ENCODE assay signal across 23 mouse cellular contexts in genomic region chr7:68279481-68279880, GRCm38 (mm10). TPM values are rescaled to one million over a fixed set of nuclear protein-coding genes. Genes with fewer than 3 reads are reported as not detected.
DNase-seq lines count a peak whose midpoint lies in the region; ATAC-seq and TF ChIP-seq lines count a peak whose summit lies in the region.
"Had no signal": no experiment of that assay in that cellular context is flagged by ENCODE, and none has a peak within 500 bp of the region (broad histone marks: within the 10 kb centered on the region; RNA-seq: fewer than 3 reads in every experiment).

No protein-coding gene starts in this region.

- peaks cover 4% of the 10 kb centered on the region; the same call in 1 of the 2 replicates for H3K27me3 ChIP-seq in heart, postnatal 0 days (ENCODE audit: control insufficient read depth, insufficient read depth, low read length)
- peaks cover 28% of the 10 kb centered on the region for H3K27me3 ChIP-seq in heart, embryonic 12.5 days (replicated peaks)
- no peaks in the 10 kb centered on the region for H3K27me3 ChIP-seq in thymus, adult 2 months (ENCODE audit: control insufficient read depth, insufficient read depth, low read length)
- H3K27me3 ChIP-seq in hindbrain, postnatal 0 days (ENCODE audit: insufficient read depth, low read length), result no peaks in the 10 kb centered on the region
- H3K27me3 ChIP-seq: embryonic facial prominence, embryonic 15.5 days had no signal

- peak overlapping the region; percentile 28; the same call in 1 of the 2 replicates for H3K4me2 ChIP-seq in heart, postnatal 0 days (ENCODE audit: low read depth, low read length)
- H3K4me2 ChIP-seq in heart, embryonic 12.5 days, result no peak overlapping the region
- no peak overlapping the region for H3K4me2 ChIP-seq in hindbrain, postnatal 0 days (ENCODE audit: low read depth, low read length)
- H3K4me2 ChIP-seq: embryonic facial prominence, embryonic 15.5 days; heart, embryonic 13.5 days; hindbrain, embryonic 12.5 days; intestine, embryonic 15.5 days had no signal

- no peak for TF ChIP-seq EP300 in heart, postnatal 0 days (IDR thresholded peaks at IDR 0.05; ENCODE audit: low read depth)

- H3K4me3 ChIP-seq in heart, postnatal 0 days (ENCODE audit: low read depth, low read length), result no peak overlapping the region
- H3K4me3 ChIP-seq in heart, embryonic 12.5 days, result no peak overlapping the region
- H3K4me3 ChIP-seq in thymus, adult 2 months (ENCODE audit: control insufficient read depth, insufficient read depth, low read length), result peak overlapping the region; percentile 23
- no peak overlapping the region for H3K4me3 ChIP-seq in hindbrain, postnatal 0 days (ENCODE audit: low read length)
- H3K4me3 ChIP-seq: embryonic facial prominence, embryonic 15.5 days; erythroblast, embryonic 14.5 days; forebrain, embryonic 10.5 days; gastrocnemius, adult 2 months; heart, embryonic 13.5 days; hindbrain, embryonic 12.5 days; intestine, embryonic 15.5 days had no signal

- TF ChIP-seq POLR2A in thymus, adult 2 months (IDR thresholded peaks at IDR 0.05; ENCODE audit: control insufficient read depth, extremely low read depth, insufficient read depth, low read length, poor library complexity), result no peak

- TF ChIP-seq CTCF in heart, postnatal 0 days (IDR thresholded peaks at IDR 0.05; ENCODE audit: low read depth), result no peak
- TF ChIP-seq CTCF in thymus, adult 2 months (IDR thresholded peaks at IDR 0.05; ENCODE audit: borderline replicate concordance, control insufficient read depth, extremely low read depth, insufficient read depth, low read length, poor library complexity), result no peak
- TF ChIP-seq CTCF in hindbrain, postnatal 0 days (IDR thresholded peaks at IDR 0.05; ENCODE audit: low read depth), result no peak

- WGBS in heart, postnatal 0 days, result 79% methylated on average over 7 of the region's 7 CpGs
- WGBS in heart, embryonic 12.5 days, result 86% methylated on average over 7 of the region's 7 CpGs
- 14% methylated on average over 7 of the region's 7 CpGs for WGBS in thymus, adult 2 months
- 90% methylated on average over 7 of the region's 7 CpGs for WGBS in hindbrain, postnatal 0 days

- DNase-seq in heart, postnatal 0 days (ENCODE audit: low spot score), result no peak
- DNase-seq in thymus, adult 2 months, result no peak
- no peak for DNase-seq in thymus, postnatal 4 days
- peak; percentile 72 for DNase-seq in induced T-regulatory cell, adult 2 months (ENCODE audit: low read depth)
- no peak for DNase-seq in hindbrain, postnatal 0 days (ENCODE audit: low spot score)
- DNase-seq: adrenal gland, adult 2 months; adrenal gland, postnatal 36 days; cerebellum, adult 2 months; cerebellum, postnatal 10 days; gastrocnemius, adult 2 months; gastrocnemius, postnatal 25 days had no signal

- H3K27ac ChIP-seq in heart, postnatal 0 days (ENCODE audit: low read depth), result no peak overlapping the region
- no peak overlapping the region for H3K27ac ChIP-seq in heart, embryonic 12.5 days (ENCODE audit: poor library complexity, severe bottlenecking)
- peak overlapping the region; percentile 84 for H3K27ac ChIP-seq in thymus, adult 2 months (ENCODE audit: control insufficient read depth, insufficient read depth, low read length)
- no peak overlapping the region for H3K27ac ChIP-seq in hindbrain, postnatal 0 days
- H3K27ac ChIP-seq: embryonic facial prominence, embryonic 15.5 days; forebrain, embryonic 10.5 days; gastrocnemius, adult 2 months; heart, embryonic 13.5 days; hindbrain, embryonic 12.5 days; intestine, embryonic 15.5 days had no signal

- H3K4me1 ChIP-seq in heart, postnatal 0 days (ENCODE audit: control insufficient read depth, insufficient read depth), result peaks cover 10% of the 10 kb centered on the region
- H3K4me1 ChIP-seq in heart, embryonic 12.5 days (replicated peaks), result peaks cover 13% of the 10 kb centered on the region
- H3K4me1 ChIP-seq in thymus, adult 2 months (replicated peaks; ENCODE audit: control insufficient read depth, insufficient read depth, low read length), result peaks cover 40% of the 10 kb centered on the region
- H3K4me1 ChIP-seq in hindbrain, postnatal 0 days (ENCODE audit: insufficient read depth, low read length), result peaks cover 13% of the 10 kb centered on the region

- no peak for ATAC-seq in heart, postnatal 0 days (ENCODE audit: insufficient read depth, low read depth)
- ATAC-seq in heart, embryonic 12.5 days (ENCODE audit: insufficient number of reproducible peaks, low FRiP score), result no peak
- no peak for ATAC-seq in hindbrain, postnatal 0 days
- ATAC-seq: forebrain, embryonic 14.5 days; hindbrain, embryonic 16.5 days; intestine, embryonic 15.5 days had no signal

- H3K9me3 ChIP-seq in heart, postnatal 0 days (replicated peaks; ENCODE audit: control insufficient read depth, low read length), result no peaks in the 10 kb centered on the region
- no peaks in the 10 kb centered on the region for H3K9me3 ChIP-seq in heart, embryonic 12.5 days (replicated peaks)
- no peaks in the 10 kb centered on the region for H3K9me3 ChIP-seq in hindbrain, postnatal 0 days (ENCODE audit: low read length)
- H3K9me3 ChIP-seq: embryonic facial prominence, embryonic 15.5 days; forebrain, embryonic 10.5 days; heart, embryonic 13.5 days; hindbrain, embryonic 12.5 days; intestine, embryonic 15.5 days had no signal

- no peaks in the 10 kb centered on the region for H3K36me3 ChIP-seq in heart, postnatal 0 days (replicated peaks; ENCODE audit: control insufficient read depth, insufficient read depth, low read length)
- no peaks in the 10 kb centered on the region for H3K36me3 ChIP-seq in heart, embryonic 12.5 days
- 0 out of 2 replicates have a peak, but pooled peaks cover 6% of the 10 kb centered on the region for H3K36me3 ChIP-seq in thymus, adult 2 months (ENCODE audit: control insufficient read depth, insufficient read depth, low read length)
- no peaks in the 10 kb centered on the region for H3K36me3 ChIP-seq in hindbrain, postnatal 0 days (ENCODE audit: insufficient read depth, low read length)
- H3K36me3 ChIP-seq: embryonic facial prominence, embryonic 15.5 days; forebrain, embryonic 10.5 days; heart, embryonic 13.5 days; hindbrain, embryonic 12.5 days; intestine, embryonic 15.5 days had no signal

- H3K9ac ChIP-seq in heart, postnatal 0 days (replicated peaks; ENCODE audit: low read depth, low read length), result no peak overlapping the region
- H3K9ac ChIP-seq in heart, embryonic 12.5 days, result no peak overlapping the region
- no peak overlapping the region for H3K9ac ChIP-seq in hindbrain, postnatal 0 days (replicated peaks; ENCODE audit: low read length)
- H3K9ac ChIP-seq: embryonic facial prominence, embryonic 15.5 days; heart, embryonic 13.5 days; hindbrain, embryonic 12.5 days; intestine, embryonic 15.5 days had no signal

RNA-seq across cellular contexts. Expression of gene Fam169b, which starts 5.8 kb away (rescaled TPM):
- total RNA-seq in heart, postnatal 0 days (2014; rRNA removed; ENCODE audit: low replicate concordance), result 0.08 and 1.7 TPM in 2 replicates
- polyA plus RNA-seq in heart, postnatal 0 days (2015; fragmentation: Nextera tagmentation; extraction: Ambion mirVana), result 0.12 and 0.18 TPM in 2 replicates
- 0.15 TPM in 1 of 2 replicates, not detected in the other for polyA plus RNA-seq in heart, embryonic 12.5 days (2016; fragmentation: Nextera tagmentation; extraction: Ambion mirVana)
- 111 and 114 TPM in 2 replicates for polyA plus RNA-seq in thymus, adult 2 months (2012; rRNA removed)
- 0.21 TPM in 1 of 2 replicates, not detected in the other for total RNA-seq in hindbrain, postnatal 0 days (2014; rRNA removed)
- 0.15 TPM in 1 of 2 replicates, not detected in the other for polyA plus RNA-seq in hindbrain, postnatal 0 days (2015; fragmentation: Nextera tagmentation; extraction: Ambion mirVana)
- total RNA-seq: adrenal gland, adult 2 months had no signal
- polyA plus RNA-seq: erythroblast, embryonic 14.5 days; hindbrain, embryonic 16.5 days had no signal

RNA-seq across cellular contexts. Expression of gene Pgpep1l, which starts 15.4 kb away (rescaled TPM):
- total RNA-seq in heart, postnatal 0 days (2014; rRNA removed; ENCODE audit: low replicate concordance), result 1.2 TPM in 1 of 2 replicates, not detected in the other
- 0.18 TPM in 1 of 2 replicates, not detected in the other for polyA plus RNA-seq in heart, postnatal 0 days (2015; fragmentation: Nextera tagmentation; extraction: Ambion mirVana)
- polyA plus RNA-seq in heart, embryonic 12.5 days (2016; fragmentation: Nextera tagmentation; extraction: Ambion mirVana), result 0.50 TPM in 1 of 2 replicates, not detected in the other
- 0.98 and 1.5 TPM in 2 replicates for polyA plus RNA-seq in thymus, adult 2 months (2012; rRNA removed)
- 0.68 TPM in 1 of 2 replicates, not detected in the other for total RNA-seq in hindbrain, postnatal 0 days (2014; rRNA removed)
- 0.24 TPM in 1 of 2 replicates, not detected in the other for polyA plus RNA-seq in hindbrain, postnatal 0 days (2015; fragmentation: Nextera tagmentation; extraction: Ambion mirVana)
- total RNA-seq: adrenal gland, adult 2 months; adrenal gland, postnatal 36 days; granulocyte monocyte progenitor cell, adult 5-6 weeks; heart, postnatal 25 days had no signal
- polyA plus RNA-seq: adrenal gland, adult 2 months; embryonic facial prominence, embryonic 11.5 days; embryonic facial prominence, embryonic 15.5 days; erythroblast, embryonic 14.5 days; forebrain, embryonic 10.5 days; forebrain, embryonic 14.5 days; heart, embryonic 13.5 days; hindbrain, embryonic 12.5 days; hindbrain, embryonic 16.5 days; intestine, embryonic 15.5 days had no signal

Comparison
In these comparisons a context has a peak if more than half of its experiments do, and no peak if none do; other contexts are left out.
1. RNA of gene Fam169b, which starts 5.8 kb away (polyA plus RNA-seq): 111 to 114 TPM in thymus, adult 2 months; 0.12 to 0.18 TPM in heart, postnatal 0 days, 0.15 TPM in heart, embryonic 12.5 days and 0.15 TPM in hindbrain, postnatal 0 days; every median in the first group is over 10 times any median in the second.